Mouse (Mus musculus): ENCODE data around the gene Csnk1g2.

DNA sequence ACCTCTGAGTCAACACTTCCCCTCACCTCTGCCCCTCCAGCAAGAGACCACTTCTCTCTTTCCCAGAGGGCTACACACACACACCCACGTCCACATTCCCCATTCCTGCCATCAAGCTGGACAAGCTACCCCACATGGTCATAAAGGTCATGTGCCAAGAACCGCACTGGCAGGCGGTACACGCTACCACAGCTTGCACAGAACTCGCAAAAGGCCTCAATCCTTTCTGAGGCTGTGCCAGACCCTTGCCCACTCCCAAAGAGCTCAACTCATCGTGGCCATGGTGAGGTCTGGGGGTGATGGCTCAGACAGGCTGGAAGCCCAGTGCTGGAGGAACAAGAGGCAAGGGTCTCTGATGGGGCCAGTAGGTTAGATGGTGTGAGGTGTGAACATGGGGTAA lies 32.2 kb downstream of the Csnk1g2 start:
- TF ChIP-seq EP300 (optimal IDR thresholded peaks at IDR 0.05): no peak
- TF ChIP-seq CTCF (IDR thresholded peaks at IDR 0.05; ENCODE audit: low read depth): no peak
